Mouse (Mus musculus) layer of hippocampus, adult 11-12 months (tissue): ENCODE data around the gene Myd88.

Source experiments
- DNase-seq: peaks from one replicate; pipeline ENCODE4 v3.0.0; 2022; ENCODE audit warnings: low spot score

Gene Myd88

GRCm38 (mm10) chr9:119339558-119340211, 1.5 kb downstream of the Myd88 start, which contains the start of gene Acaa1a:
TSS of gene Acaa1a (plus strand) at chr9:119339676.
- DNase-seq = peak; percentile 61

- DNase-seq = no peak
Measured at GRCm38 (mm10) chr9:119339106-119339505, 2.1 kb downstream of the Myd88 start.

GRCm38 (mm10) chr9:119338350-119338749, 2.9 kb downstream of the Myd88 start:
- no peak for DNase-seq

GRCm38 (mm10) chr9:119337842-119338241, 3.4 kb downstream of the Myd88 start:
- no peak for DNase-seq

GRCm38 (mm10) chr9:119335571-119335970, 5.6 kb downstream of the Myd88 start:
- DNase-seq = no peak

- DNase-seq = no peak
Measured at GRCm38 (mm10) chr9:119334834-119335233, 6.4 kb downstream of the Myd88 start.

GRCm38 (mm10) chr9:119334324-119334723, 6.9 kb downstream of the Myd88 start:
- DNase-seq = peak; percentile 53

- no peak for DNase-seq
Measured at GRCm38 (mm10) chr9:119330186-119330963, 10.8 kb downstream of the Myd88 start.

GRCm38 (mm10) chr9:119328488-119328887, 12.7 kb downstream of the Myd88 start:
- no peak for DNase-seq

- DNase-seq = no peak
Measured at GRCm38 (mm10) chr9:119324130-119324529, 17.1 kb downstream of the Myd88 start.

GRCm38 (mm10) chr9:119323260-119323645, 18.0 kb downstream of the Myd88 start:
- no peak for DNase-seq

- DNase-seq = peak; percentile 99
Measured at GRCm38 (mm10) chr9:119322289-119323259, 18.6 kb downstream of the Myd88 start, which contains the start of gene Oxsr1. TSS of gene Oxsr1 (minus strand) at chr9:119322427.

GRCm38 (mm10) chr9:119321392-119322229, 19.6 kb downstream of the Myd88 start:
- no peak for DNase-seq

- DNase-seq = no peak
Measured at GRCm38 (mm10) chr9:119320946-119321345, 20.3 kb downstream of the Myd88 start.

- no peak for DNase-seq
Measured at GRCm38 (mm10) chr9:119320446-119320845, 20.8 kb downstream of the Myd88 start.

- DNase-seq = no peak
Measured at GRCm38 (mm10) chr9:119318891-119319290, 22.3 kb downstream of the Myd88 start.

- no peak for DNase-seq
Measured at GRCm38 (mm10) chr9:119313096-119313495, 28.1 kb downstream of the Myd88 start.

GRCm38 (mm10) chr9:119309067-119309466, 32.1 kb downstream of the Myd88 start:
- DNase-seq = no peak

GRCm38 (mm10) chr9:119305863-119306262, 35.3 kb downstream of the Myd88 start:
- DNase-seq = no peak

- DNase-seq = no peak
Measured at GRCm38 (mm10) chr9:119298563-119298962, 42.6 kb downstream of the Myd88 start.

- DNase-seq = no peak
Measured at GRCm38 (mm10) chr9:119297696-119298095, 43.5 kb downstream of the Myd88 start.
